Mouse (Mus musculus) lung, postnatal 10 days (tissue): Measurements from ENCODE around the gene Zfp507.

Experiments used
- DNase-seq: peaks from one replicate; pipeline ENCODE4 v3.0.0; 2021

The Zfp507 gene

GRCm38 (mm10) chr7:35802906-35803595, at the start of gene Zfp507:
Zfp507 (minus strand) TSS chr7:35803003.
- peak; percentile 92 for DNase-seq

GRCm38 (mm10) chr7:35850426-35850825, 47.6 kb upstream of the Zfp507 start:
- DNase-seq: peak; percentile 69

- DNase-seq: no peak
Observed at GRCm38 (mm10) chr7:35848526-35848925, 45.7 kb upstream of the Zfp507 start.

GRCm38 (mm10) chr7:35840504-35840903, 37.7 kb upstream of the Zfp507 start:
- no peak for DNase-seq

GRCm38 (mm10) chr7:35836851-35837250, 34.0 kb upstream of the Zfp507 start:
- DNase-seq: peak; percentile 92

- DNase-seq: no peak
Observed at GRCm38 (mm10) chr7:35836415-35836814, 33.6 kb upstream of the Zfp507 start.

- DNase-seq: no peak
Observed at GRCm38 (mm10) chr7:35830119-35830518, 27.3 kb upstream of the Zfp507 start.

GRCm38 (mm10) chr7:35823906-35824305, 21.1 kb upstream of the Zfp507 start:
- DNase-seq: peak; percentile 37

GRCm38 (mm10) chr7:35822320-35822719, 19.5 kb upstream of the Zfp507 start:
- DNase-seq: no peak

GRCm38 (mm10) chr7:35821357-35821756, 18.6 kb upstream of the Zfp507 start:
- DNase-seq: peak; percentile 36

- peak; percentile 80 for DNase-seq
Observed at GRCm38 (mm10) chr7:35819486-35819885, 16.7 kb upstream of the Zfp507 start.

- peak; percentile 80 for DNase-seq
Observed at GRCm38 (mm10) chr7:35814759-35815551, 12.2 kb upstream of the Zfp507 start.

- DNase-seq: no peak
Observed at GRCm38 (mm10) chr7:35813306-35813705, 10.5 kb upstream of the Zfp507 start.

GRCm38 (mm10) chr7:35810736-35811135, 7.9 kb upstream of the Zfp507 start:
- DNase-seq: peak; percentile 76

- DNase-seq: no peak
Observed at GRCm38 (mm10) chr7:35804206-35804605, 1.4 kb upstream of the Zfp507 start.

- no peak for DNase-seq
Observed at GRCm38 (mm10) chr7:35802201-35802905, 450 bp downstream of the Zfp507 start.

GRCm38 (mm10) chr7:35796123-35796522, 6.7 kb downstream of the Zfp507 start:
- peak; percentile 24 for DNase-seq

GRCm38 (mm10) chr7:35794145-35794664, 8.6 kb downstream of the Zfp507 start:
- no peak for DNase-seq

- no peak for DNase-seq
Observed at GRCm38 (mm10) chr7:35792150-35792848, 10.5 kb downstream of the Zfp507 start.

GRCm38 (mm10) chr7:35790926-35791325, 11.9 kb downstream of the Zfp507 start:
- no peak for DNase-seq

- peak; percentile 41 for DNase-seq
Observed at GRCm38 (mm10) chr7:35790201-35790600, 12.6 kb downstream of the Zfp507 start.

GRCm38 (mm10) chr7:35785579-35785978, 17.2 kb downstream of the Zfp507 start:
- no peak for DNase-seq

GRCm38 (mm10) chr7:35782252-35782651, 20.6 kb downstream of the Zfp507 start:
- DNase-seq: no peak
